Mouse (Mus musculus): ENCODE measurements around the gene Tnik. TPM values are rescaled to one million over a fixed set of nuclear protein-coding genes. Genes with fewer than 3 reads are reported as not detected.
A peak's percentile ranks its signal among the peaks of the same experiment; 100 is the strongest.

Tnik gene
- total RNA-seq, 2 experiments from 2014 or later = 14.5 to 26.2 TPM

- no peak for DNase-seq
Measured at GRCm38 (mm10) chr3:28485716-28486115, 222.7 kb downstream of the Tnik start.

DNA sequence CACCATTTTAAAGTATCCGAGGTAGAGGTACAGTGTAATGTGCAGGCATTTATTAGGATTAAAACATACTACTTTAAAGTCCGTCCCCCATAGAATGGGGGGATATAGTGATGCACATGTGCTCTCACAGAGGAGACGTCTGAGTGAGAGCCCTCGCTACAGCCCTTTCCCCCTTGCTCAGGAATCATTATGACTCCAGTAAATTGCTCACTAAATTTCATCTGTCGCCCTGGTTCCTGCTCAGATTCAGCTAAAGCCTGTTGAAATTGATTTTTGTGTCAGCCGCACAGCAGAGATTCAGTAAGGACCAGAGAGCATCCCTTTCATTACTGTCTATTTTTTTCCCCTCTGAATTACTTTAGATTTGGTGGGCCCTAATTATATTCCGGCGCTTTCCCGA lies 224.4 kb downstream of the Tnik start:
- DNase-seq = no peak

GRCm38 (mm10) chr3:28491085-28492041 lies 228.3 kb downstream of the Tnik start:
- DNase-seq = no peak

GRCm38 (mm10) chr3:28496806-28497502 lies 233.9 kb downstream of the Tnik start:
- DNase-seq = no peak

DNA sequence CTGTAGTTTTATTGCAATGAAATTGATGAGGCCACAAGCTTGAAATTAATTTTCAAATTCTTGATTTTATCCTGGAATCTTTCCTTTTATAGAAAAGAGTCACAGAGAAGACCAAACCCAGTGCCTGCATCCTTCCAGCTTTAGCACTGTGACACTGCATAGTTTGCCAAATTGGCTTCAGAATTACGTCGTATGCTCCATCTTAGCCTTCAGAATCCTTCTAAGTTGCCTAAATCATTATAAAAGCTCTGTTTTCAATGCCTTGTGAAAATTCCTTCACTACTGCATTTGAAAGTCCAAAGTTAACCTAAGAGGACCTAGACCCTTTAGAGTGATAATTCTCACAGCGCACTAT lies 234.5 kb downstream of the Tnik start:
- DNase-seq = no peak

GRCm38 (mm10) chr3:28502697-28503096 lies 239.7 kb downstream of the Tnik start:
- peak; percentile 9 for DNase-seq

GRCm38 (mm10) chr3:28509337-28509935 lies 246.4 kb downstream of the Tnik start:
- DNase-seq = no peak

- DNase-seq = no peak
Measured at GRCm38 (mm10) chr3:28523004-28523482, 260.0 kb downstream of the Tnik start.

DNA sequence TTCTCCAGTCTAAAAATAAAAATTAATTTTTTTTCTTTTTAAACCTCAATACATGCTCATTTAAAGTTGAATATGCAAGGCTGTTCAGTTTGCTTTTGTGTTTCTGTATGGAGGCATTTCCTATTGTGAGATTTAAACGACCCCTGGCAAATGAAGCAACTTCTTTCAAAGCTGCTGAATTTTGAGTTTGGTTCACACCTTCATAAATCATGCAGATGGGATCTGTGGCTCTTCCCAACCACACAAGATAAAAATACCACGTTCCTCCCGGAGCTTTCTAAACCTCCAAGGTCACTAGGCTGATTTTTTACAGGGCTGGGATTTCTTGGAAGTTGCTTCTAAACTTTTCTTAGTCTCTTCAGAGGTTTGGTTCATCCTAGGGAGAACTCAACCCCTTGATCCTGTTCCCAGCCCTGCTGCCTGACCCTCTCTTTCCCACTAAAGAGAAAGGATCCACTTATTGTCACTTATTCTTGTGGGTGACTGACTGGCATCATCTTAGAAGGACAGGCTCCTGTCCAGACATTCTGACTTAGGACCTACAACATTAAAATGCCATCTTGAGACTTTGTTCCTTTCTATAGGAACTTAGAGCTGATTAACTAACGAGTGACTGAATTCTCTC lies 260.6 kb downstream of the Tnik start:
- DNase-seq = no peak

GRCm38 (mm10) chr3:28524562-28524961 lies 261.5 kb downstream of the Tnik start:
- no peak for DNase-seq

GRCm38 (mm10) chr3:28526671-28527070 lies 263.7 kb downstream of the Tnik start:
- no peak for DNase-seq

GRCm38 (mm10) chr3:28527231-28527630 lies 264.2 kb downstream of the Tnik start:
- no peak for DNase-seq

- no peak for DNase-seq
Measured at GRCm38 (mm10) chr3:28529548-28529947, 266.5 kb downstream of the Tnik start.

GRCm38 (mm10) chr3:28531294-28531956 lies 268.4 kb downstream of the Tnik start:
- DNase-seq = no peak

GRCm38 (mm10) chr3:28532666-28533065 lies 269.7 kb downstream of the Tnik start:
- no peak for DNase-seq

DNA sequence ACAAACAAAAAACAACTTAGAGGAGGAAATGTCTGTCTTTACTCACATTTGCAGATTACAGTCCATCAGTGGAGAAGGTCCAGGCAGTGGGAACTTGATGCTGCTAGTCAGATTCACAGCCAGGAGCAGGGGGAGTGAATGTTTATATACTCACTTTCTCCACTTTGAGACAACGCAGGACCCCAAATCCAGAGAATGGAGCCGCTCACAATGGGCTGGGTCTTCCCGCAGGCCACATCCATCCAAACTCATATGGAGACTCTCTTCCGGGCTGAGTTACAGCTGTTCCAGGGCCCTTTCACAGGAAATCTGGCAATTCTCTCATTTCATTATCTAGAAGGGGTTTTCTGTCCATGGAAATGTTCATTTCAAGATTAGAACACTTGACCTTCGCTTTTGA lies 277.1 kb downstream of the Tnik start:
- DNase-seq = no peak

DNA sequence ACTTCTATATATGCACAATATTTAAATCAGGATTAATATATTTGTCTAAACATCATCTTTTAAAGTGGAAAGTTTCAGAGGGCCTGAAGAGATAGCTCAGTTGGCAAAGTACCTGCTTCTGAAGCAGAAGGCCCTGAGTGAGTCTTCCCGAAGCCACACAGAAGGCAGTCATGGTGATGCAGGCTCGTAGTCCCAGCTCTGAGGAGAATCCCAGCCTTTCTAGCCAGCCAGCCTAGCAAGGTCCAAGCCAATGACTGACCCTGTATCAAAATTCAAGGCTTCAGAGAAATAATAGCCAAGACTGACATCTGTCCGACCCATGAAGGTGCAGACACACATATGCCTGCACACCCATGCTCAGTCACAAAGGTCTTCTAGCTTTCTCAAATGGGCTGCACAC lies 279.9 kb downstream of the Tnik start:
- DNase-seq = no peak

- DNase-seq = peak; percentile 63
Measured at GRCm38 (mm10) chr3:28543380-28543984, 280.5 kb downstream of the Tnik start.

GRCm38 (mm10) chr3:28544345-28544869 lies 281.4 kb downstream of the Tnik start:
- DNase-seq = no peak

DNA sequence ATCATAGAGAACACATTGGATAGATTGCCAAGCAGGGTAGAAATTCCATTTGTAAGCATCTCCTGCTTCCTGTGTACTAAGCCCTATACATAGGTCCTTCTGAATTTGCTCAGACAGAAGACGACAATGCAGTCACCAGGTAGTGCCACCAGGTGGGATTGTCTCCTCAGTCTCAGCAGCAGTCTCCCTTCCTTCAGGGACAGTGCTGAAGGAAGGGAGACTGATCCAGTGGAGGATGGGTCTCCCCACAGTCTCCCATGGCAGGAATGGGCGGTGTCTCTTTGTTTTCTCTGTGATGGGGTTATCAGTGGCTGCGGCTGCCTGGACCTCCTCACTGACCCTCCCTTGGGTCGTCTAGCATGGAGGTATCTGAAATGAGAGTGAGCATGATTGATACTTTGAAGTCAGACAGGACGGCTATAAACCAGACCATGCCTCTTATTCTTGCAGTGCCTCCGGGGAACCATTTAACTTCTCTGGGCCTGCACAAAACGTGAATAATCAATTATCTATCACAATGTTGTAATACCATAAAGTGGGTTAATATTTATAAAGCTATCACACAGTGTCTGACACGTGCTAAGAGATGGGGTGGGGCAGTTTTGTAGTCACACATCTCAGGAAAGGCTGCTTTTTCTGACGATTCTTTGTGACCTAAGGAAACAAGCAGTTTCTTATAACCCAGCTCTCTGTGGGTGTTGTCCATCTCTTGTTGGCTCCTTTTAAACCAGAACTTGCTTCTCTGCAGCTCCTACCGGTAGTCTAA lies 285.1 kb downstream of the Tnik start:
- DNase-seq = no peak
